Mouse (Mus musculus) gastrocnemius, postnatal 4 days (tissue): ENCODE measurements at regions not wholly inside any gene's neighbourhood (a gene's known extent, or its start where the extent isn't known, plus 50 kb on each side); places are given as distances from the start of the nearest gene placed in this dataset.

Source experiments
- DNase-seq, 2 experiments: peaks; one replicate each; pipeline ENCODE4 v3.0.0; 2021 to 2022; ENCODE audit warnings: low spot score in 2 of 2, mixed read lengths in 2 of 2

GRCm38 (mm10) chr4:33686135-33686534 is 238.3 kb upstream of the Cnr1 start:
- no peak for DNase-seq

GRCm38 (mm10) chr4:33687434-33687833 is 237.0 kb upstream of the Cnr1 start:
- DNase-seq, result no peak

- no peak for DNase-seq
Observed at GRCm38 (mm10) chr4:33693441-33693840, 231.0 kb upstream of the Cnr1 start.

GRCm38 (mm10) chr4:33696969-33697368 is 227.4 kb upstream of the Cnr1 start:
- no peak for DNase-seq

DNA sequence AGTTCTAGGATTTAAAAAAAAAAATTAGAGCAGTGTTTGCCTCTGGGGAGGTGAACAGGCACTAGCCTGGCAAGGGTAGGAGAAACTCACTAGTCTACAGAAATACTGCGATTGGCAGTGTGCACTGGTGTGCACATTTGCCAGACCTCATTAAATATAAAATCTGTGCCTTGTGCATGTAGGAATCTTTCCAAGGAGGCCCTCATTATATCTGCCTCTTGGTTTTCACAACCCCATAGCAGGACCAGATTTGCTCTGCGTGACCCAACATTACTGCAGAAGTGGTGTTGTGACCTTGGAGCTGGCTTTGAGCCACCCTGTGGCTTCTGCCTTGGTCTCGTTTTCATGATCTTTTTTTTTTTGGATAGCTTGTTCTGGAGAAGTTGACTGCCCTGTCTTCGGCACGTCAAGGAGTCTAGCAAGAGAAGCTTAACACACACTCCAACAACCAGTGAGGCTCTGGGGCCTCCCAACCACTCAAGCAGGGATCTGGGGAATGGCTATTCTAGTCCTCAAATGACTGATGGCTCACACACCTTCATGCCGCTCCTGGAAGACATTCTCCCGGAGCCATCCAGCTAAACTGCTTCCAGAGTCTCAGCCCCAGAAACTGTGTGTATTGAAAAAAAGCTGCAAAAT is 222.2 kb upstream of the Cnr1 start:
- no peak for DNase-seq

- DNase-seq, result no peak
Observed at GRCm38 (mm10) chr4:33705722-33706121, 218.7 kb upstream of the Cnr1 start.

- no peak for DNase-seq
Observed at GRCm38 (mm10) chr4:33706785-33707184, 217.6 kb upstream of the Cnr1 start.

DNA sequence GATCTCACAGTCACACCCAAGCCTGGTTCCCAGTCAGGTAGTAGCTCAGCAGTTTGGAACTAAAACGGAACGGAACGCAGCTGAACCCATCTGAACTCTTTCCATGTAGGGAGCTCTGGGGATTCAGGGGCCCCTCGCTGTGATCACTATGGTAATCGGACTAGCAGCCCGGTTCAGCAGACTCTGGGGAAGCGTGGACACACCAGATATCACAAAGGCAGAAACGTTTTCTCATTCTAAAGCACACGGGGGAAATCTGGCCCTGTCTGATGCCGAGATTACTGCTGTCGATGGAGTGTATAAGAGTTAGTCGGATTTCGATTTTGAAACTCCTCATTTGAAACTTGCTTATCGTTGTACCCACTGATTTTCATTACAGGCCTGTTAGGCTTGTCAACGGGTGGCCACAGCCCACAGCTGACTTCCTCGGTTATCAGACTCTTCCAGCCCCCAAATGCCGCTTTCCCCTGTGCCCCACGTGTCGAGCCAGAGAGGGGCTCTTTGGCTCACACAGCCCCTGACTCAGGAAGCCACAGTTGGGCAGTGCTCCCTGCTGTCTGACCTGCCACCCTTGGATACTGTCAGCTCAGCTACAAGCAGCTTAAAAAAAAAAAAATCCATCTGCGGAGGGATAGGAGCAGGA is 207.8 kb upstream of the Cnr1 start:
- no peak for DNase-seq

GRCm38 (mm10) chr4:33720972-33721371 is 203.4 kb upstream of the Cnr1 start:
- no peak for DNase-seq

DNA sequence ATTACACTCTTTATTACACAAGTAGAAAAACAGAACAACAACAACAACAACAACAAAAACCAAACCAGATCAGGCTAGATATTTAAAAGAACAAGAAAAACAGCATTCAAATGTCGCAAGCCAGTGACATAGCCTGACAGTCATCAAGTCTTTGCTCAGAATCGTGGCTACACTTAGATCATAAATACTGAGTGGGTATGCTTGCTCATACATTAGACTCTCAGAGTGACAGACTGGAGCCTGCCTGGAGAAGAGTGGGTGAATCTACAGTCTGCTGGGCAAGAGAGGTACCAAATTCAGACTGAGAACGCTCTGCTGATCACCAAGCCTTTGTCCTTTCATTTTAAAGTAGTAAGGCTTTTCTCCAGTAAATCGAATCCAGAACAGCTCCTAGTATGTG is 202.4 kb upstream of the Cnr1 start:
- DNase-seq, result no peak

- DNase-seq, result no peak
Observed at GRCm38 (mm10) chr4:33731837-33732236, 192.6 kb upstream of the Cnr1 start.

DNA sequence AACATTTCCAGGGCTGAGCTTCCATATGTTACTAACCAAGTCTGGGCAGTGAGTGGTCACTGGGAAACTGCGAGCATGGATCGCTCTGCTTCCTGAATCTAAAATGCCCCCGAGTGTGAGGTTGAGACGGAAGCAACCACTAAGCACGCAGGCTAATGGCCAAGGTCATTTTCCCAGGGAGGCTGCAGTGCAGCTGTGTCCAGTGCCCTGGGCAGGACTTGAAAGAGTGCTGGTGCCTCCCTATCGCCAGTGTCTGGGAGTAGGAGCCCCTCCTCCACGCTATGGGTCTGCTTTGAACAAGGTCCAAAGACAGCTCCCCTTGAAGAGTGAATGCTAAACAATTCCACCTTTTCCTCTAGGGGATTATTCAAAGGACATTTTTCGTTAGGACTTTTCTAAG is 189.5 kb upstream of the Cnr1 start:
- peak in 1 of 2 experiments; percentile 19 for DNase-seq

GRCm38 (mm10) chr4:33735442-33735966 is 188.9 kb upstream of the Cnr1 start:
- no peak for DNase-seq

DNA sequence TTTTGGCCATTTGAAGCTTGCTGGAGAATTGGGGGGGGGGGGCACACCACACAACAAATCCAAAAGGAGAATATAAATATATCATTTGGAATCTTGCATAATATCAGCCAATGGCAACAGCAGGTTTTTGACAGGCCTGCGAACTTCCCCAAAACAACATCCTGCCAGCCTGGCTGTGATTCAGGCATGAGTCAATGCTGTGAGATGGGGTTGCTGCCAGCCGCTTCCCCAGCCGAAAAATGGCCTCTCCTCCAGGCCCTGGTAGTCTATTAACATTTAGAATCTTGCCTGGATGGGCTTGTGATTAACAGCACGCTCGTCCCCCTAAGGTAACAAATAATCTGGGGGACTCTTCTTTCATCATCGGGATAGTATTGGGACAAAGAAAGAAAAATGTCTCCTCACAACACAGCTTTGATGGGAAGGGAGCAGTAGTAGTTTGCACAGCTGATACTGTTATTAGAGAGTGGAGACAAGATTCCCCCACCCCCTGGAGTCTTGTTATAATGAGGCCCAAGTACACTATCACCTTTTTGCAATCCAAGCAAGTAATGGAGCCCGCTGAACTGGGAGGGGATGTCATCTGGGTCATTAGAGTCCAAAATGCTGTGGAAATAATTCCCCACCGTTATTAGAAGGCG is 188.2 kb upstream of the Cnr1 start:
- peak in 1 of 2 experiments; percentile 26 for DNase-seq

DNA sequence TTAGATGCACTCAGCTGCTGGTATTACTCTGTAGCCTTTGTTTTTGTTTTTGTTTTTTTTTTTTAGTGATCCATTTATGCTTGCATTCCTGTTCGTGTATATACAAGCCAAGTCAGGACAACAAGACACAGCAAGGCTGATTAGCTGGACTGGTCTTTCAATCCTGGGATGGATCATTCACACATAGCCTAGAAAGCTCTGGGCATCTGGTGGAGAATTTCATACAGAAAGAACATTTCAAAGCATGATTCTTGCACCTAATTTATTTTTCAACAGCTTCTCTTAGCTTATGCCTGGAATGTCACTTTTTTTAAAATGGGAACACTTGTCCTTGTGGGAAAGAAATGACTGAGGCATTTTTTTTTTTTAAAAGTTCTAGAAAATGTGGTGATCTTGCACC is 187.1 kb upstream of the Cnr1 start:
- no peak for DNase-seq

DNA sequence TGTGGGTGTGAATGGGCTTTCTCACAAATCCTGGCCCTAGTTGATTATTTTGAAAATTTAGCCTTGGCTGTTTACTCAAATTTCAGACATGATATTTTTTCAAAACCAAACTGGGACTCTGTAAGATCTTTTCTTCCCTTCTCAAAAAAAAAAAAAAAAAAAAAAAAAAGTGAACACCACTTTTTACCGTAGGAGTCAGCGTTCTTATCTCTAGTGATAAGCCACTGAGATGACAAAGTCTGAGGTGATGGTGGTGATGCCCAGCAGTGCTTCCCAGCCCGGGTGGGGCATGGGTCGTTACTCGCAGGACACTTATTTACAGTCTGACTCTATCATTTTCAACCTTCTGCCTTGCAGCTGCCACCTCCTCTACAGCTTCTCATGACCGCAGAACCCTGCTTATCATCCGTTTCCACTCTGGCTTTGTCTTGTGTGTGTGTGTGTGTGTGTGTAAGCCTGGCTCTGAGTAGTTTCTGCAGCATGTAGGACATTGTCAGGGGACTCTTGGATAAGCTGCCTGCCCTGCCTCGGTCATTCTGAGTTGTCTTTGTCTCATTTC is 186.5 kb upstream of the Cnr1 start:
- DNase-seq, result no peak

- DNase-seq, result no peak
Observed at GRCm38 (mm10) chr4:33739211-33739904, 185.0 kb upstream of the Cnr1 start.

DNA sequence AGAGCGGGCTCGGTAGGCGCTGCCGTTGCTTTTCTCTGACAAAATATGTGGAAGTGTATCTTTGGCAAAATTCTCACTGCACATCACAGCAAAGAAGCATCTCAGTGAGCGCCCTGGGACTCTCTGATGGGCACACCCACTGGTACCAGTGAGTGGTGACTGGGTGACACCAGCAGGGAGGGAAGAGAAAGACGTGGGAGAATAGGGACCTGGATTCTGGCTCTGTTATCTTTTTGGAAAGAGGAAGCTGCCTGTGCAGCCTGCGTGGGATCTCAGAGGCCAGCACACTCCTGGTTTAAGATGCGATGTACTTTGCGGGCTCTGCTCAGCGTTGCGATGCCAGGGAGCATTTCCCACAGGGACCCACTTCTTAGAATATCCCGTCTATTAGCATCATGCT is 183.4 kb upstream of the Cnr1 start:
- DNase-seq, result no peak

GRCm38 (mm10) chr4:33745180-33745579 is 179.2 kb upstream of the Cnr1 start:
- no peak for DNase-seq

- peak in 1 of 2 experiments; percentile 17 for DNase-seq
Observed at GRCm38 (mm10) chr4:33747316-33747895, 177.0 kb upstream of the Cnr1 start.

- DNase-seq, result no peak
Observed at GRCm38 (mm10) chr4:33767721-33768120, 156.7 kb upstream of the Cnr1 start.
